Mouse (Mus musculus) frontal cortex, adult (tissue): Measurements from ENCODE around the gene Syt17.

Source experiments
- ATAC-seq: cut with Nextera tagmentation; 2 replicates; pipeline ENCODE4 v1.9.2; 2017; ENCODE audit warnings: mild to moderate bottlenecking, moderate library complexity, mixed read lengths; ENCODE audit not compliant: low TSS enrichment

The Syt17 gene

GRCm38 (mm10) chr7:118448134-118448967 lies at the start of gene Syt17:
Gene Syt17, minus strand, starts transcription at chr7:118448222.
- 0 out of 2 replicates have a peak, but pooled peaks have one; percentile 62 for ATAC-seq

DNA sequence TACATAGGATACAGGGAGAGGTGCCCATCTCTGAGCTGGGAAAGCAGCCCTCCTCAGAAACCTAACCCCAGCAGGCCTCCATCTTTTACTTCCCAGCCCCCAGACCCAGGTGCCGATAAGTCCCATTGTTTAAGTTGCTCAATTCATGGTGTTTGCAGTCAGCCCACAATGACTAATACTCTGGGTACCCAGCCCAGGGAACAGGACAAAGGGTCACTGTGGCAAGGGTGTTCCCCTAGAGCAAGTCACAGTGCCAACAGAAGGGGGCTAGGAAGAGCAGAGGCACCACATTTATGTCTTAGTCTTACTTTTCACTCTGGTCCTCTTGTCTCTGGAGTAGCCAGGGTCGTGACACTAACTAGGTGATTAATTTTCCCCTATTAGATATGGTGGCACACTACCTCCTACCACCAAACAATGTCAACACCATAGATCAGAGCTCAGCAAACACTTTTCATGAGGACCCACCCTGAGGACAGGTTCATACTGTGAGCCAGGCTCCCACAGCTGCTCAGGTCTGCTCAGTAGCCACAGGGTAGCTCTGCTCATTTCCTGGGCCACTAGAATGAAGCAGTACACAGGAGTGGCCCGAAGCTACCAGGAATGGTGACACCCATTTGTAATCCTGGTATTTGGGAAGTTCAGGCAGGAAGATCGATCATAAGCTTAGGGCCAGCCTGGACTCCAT lies 47.0 kb upstream of the Syt17 start:
- no peak for ATAC-seq

GRCm38 (mm10) chr7:118493892-118494291 lies 45.9 kb upstream of the Syt17 start:
- no peak for ATAC-seq

- peak; percentile 44 for ATAC-seq
Measured at GRCm38 (mm10) chr7:118491431-118492147, 43.6 kb upstream of the Syt17 start, which contains the start of gene Itpripl2. Gene Itpripl2, minus strand, starts transcription at chr7:118491975.

DNA sequence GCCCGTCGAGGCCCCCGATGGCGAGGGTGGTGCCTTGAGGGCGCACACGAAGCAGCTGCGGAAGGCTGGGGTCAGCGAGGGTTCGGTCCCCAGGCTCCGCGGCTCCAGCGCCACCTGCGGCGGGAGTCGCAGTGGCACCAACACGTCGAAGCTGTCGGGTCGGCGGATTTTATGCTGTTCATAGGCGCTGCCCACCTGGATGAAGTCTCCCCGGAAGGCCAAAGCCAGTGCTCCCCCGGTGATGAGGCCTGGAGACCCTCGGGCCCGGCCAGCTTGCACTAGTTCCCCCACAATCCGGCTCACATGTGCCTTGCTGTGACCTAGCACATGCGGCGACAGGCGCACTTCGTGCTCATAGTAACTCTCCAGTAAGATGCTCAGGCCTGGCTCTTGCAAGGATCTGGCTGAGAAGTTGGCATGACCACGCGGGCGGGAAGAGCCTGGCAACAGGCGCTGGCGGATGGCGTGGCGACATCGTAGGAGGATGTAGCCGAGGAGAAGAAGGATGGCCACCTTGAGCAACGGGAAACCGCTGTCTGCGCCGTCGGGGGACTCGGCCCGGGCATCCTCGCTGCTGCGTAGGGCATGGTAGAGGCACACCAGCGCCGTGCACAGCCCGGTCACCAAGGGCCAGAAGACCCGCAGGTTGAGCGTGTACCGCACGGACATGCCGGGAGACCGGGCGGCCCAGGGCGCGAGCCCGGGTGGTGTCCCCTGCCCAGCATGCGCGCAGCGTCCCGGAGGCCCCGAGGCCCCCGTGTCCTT lies 42.8 kb upstream of the Syt17 start:
- no peak for ATAC-seq

GRCm38 (mm10) chr7:118489706-118490665 lies 42.0 kb upstream of the Syt17 start:
- ATAC-seq, result no peak

- ATAC-seq, result no peak
Measured at GRCm38 (mm10) chr7:118488060-118488664, 40.1 kb upstream of the Syt17 start.

GRCm38 (mm10) chr7:118486917-118487316 lies 38.9 kb upstream of the Syt17 start:
- no peak for ATAC-seq

- peak; percentile 16; the same call in 1 of the 2 replicates for ATAC-seq
Measured at GRCm38 (mm10) chr7:118483996-118484395, 36.0 kb upstream of the Syt17 start.

DNA sequence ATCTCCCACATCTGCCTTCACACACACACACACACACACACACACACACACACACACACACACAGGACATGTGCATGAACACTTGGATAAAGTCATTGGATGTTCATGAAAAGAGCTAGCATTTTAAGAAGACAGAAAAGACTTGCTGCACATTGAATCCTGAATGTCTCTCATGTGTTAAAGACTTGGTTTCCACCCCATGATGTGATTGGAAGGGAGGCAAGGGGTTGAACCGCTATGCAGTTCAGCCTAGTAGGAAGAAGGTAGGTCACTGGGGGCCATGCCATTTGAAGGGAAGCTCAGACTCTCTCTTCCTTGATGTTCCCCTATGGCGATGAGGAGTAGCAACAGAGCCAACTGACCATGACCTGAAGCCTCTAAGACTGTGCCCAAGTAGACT lies 34.0 kb upstream of the Syt17 start:
- no peak for ATAC-seq

- no peak for ATAC-seq
Measured at GRCm38 (mm10) chr7:118481047-118481810, 33.2 kb upstream of the Syt17 start.

GRCm38 (mm10) chr7:118480160-118480709 lies 32.2 kb upstream of the Syt17 start:
- no peak for ATAC-seq

DNA sequence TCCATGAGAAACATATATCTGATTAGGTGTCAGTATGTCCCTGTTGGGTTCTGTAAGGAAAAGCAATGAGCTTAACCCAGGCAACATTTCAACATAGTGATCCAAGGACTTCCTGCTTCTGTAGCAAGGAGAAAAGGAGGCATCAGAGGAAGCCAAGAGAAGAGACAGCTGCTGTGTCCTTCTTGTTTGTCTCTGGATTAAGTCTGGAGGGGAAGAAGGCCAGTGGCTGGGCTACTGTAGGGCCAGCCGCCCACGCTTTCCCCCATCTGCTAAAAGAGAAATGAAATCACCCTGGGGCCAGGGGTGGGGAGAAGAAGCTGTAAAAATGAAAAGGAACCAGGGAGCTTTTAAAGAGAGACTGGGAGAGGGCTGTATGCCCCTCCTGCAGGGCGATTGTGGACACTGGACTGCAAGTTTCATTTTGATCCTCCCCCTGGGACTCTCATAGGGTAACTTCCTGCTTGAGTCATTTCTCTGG lies 30.9 kb upstream of the Syt17 start:
- no peak for ATAC-seq

- ATAC-seq, result no peak
Measured at GRCm38 (mm10) chr7:118476428-118476827, 28.4 kb upstream of the Syt17 start.

DNA sequence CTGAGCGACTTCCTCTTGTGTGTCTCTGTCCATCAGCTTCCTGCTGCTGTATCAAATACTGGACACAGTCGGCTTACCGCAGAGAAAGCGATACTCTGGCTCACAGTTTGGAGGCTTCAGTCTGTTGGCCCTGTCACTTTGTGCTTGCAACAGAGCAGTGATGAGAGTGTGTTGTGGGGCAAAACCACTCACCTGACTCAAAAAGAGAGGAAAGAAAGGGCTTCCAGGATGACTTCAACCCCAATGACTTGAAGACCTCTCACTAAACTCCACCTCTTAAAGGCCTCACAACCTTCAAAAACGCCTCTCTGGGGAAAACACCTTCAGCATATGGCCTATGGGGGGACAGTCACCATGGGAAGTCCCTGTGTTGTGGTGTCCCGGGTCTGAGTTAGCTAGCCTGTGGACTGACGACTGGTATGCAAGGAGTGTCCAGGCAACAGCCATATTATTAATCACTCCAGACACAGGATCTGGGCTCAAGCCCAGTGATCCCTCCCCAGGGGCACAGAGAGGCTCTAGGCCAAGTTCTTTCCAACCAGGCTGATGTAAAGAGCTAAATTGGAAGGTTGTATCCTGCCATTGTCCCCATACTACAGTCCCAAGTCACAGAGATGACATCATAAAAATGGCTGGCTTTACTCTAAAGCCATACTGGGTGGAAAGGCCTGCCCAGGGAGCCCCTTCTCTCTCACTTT lies 27.1 kb upstream of the Syt17 start:
- no peak for ATAC-seq

GRCm38 (mm10) chr7:118472886-118473285 lies 24.9 kb upstream of the Syt17 start:
- no peak for ATAC-seq

GRCm38 (mm10) chr7:118468060-118468459 lies 20.0 kb upstream of the Syt17 start:
- no peak for ATAC-seq

GRCm38 (mm10) chr7:118464432-118464831 lies 16.4 kb upstream of the Syt17 start:
- no peak for ATAC-seq
